Mouse (Mus musculus) cortical plate, adult 2 months (tissue): ENCODE measurements around the gene Fbxl21. TPM values are rescaled to one million over a fixed set of nuclear protein-coding genes. Genes with fewer than 3 reads are reported as not detected.
A peak's percentile ranks its signal among the peaks of the same experiment; 100 is the strongest.

ENCODE experiments used
- H3K27ac ChIP-seq: fragments of 200-500 bp; 2 replicates; pipeline ENCODE4 v1.5.1; 2012; ENCODE audit warnings: low read length, control low read depth, inconsistent platforms; ENCODE audit not compliant: insufficient read depth
- H3K4me1 ChIP-seq: fragments of 200-500 bp; 2 replicates; pipeline ENCODE4 v1.6.1; 2011; ENCODE audit warnings: low read length; ENCODE audit not compliant: control insufficient read depth, insufficient read depth
- H3K4me3 ChIP-seq: fragments of 200-500 bp; 2 replicates; pipeline ENCODE4 v1.5.1; 2011; ENCODE audit warnings: mild to moderate bottlenecking, low read length, control low read depth; ENCODE audit not compliant: insufficient read depth
- CTCF ChIP-seq: fragments of 200-500 bp; IDR thresholded peaks from 2 replicates; pipeline ENCODE4 v1.5.1; 2011; ENCODE audit warnings: mild to moderate bottlenecking, control low read depth, low read length; ENCODE audit not compliant: insufficient read depth; ENCODE audit errors: extremely low read depth
- POLR2A ChIP-seq: fragments of 200-500 bp; IDR thresholded peaks from 2 replicates; pipeline ENCODE4 v1.6.1; 2011; ENCODE audit warnings: mild to moderate bottlenecking, low read length, control low read depth; ENCODE audit not compliant: insufficient read depth; ENCODE audit errors: extremely low read depth
- polyA plus RNA-seq: library from polyadenylated mRNA; depleted of rRNA; stranded (reverse); fragments of >200 nt; gene quantifications from 2 replicates; pipeline ENCODE4 v1.2.3, GENCODE M21; 2012

The Fbxl21 gene
- polyA plus RNA-seq, 1 experiment = 6.1 TPM

DNA sequence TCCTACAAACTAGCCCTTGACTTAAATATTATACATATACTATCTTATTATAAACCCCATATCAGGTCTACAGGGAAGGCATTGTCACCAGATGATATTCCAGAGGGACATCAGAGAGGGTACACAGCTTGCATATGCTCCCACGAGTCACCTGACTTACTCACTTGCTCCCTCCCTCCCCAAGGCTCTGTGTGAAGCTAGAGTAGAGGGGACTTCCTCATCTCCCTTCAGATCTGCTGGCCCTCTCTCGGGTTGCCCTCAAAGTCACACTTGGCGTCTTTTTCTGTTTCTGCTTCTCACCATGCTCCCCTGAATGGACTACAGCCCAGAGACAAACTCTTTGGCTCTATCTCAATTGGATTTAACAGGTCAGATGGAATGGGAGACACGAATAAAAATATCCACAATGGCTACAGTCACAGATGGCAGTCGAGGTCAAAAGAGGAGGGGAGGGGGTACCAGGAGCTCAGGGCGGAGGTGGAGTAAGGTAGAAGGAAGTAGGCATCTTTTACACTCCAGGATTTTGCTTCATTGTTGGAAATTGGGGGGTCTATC lies 20.3 kb upstream of the Fbxl21 start:
- no peaks in the 10 kb centered on the region for H3K4me1 ChIP-seq
- H3K27ac ChIP-seq = no peak overlapping the region
- no peak for TF ChIP-seq CTCF
- no peak for TF ChIP-seq POLR2A
- no peak overlapping the region for H3K4me3 ChIP-seq

DNA sequence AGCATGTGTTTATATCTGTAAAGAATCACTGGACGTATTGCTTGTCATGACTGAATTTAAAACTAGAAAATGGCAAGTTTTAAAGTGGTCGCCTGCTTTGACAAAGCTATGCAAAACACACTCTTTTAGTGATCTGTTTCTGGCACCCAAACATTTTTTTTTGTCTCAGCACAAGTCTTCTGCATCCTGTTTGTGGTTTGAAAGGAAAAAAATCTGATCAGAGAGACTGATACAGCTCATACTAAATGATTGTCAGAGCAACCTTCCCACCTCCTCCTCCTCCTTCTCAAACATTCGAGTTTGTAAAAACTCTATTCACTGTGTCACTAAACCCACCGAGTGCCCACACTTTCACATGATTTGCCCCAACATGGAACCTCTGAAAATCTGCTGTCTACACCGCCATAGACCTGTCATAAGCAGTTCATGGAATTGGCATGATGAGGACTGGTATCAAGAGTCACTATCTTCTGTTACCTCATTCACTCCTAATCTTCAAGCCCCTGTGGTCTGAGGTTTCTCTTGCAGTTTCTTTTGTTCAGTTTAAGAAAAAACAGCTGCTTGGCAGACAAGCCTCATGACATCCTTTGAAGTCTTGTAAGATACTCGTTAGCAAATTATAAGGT lies 15.3 kb upstream of the Fbxl21 start:
- no peak for TF ChIP-seq CTCF
- Histone ChIP-seq H3K4me1 (no peaks in the 10 kb centered on the region), H3K4me3 (no peak overlapping the region), H3K27ac (no peak overlapping the region)

DNA sequence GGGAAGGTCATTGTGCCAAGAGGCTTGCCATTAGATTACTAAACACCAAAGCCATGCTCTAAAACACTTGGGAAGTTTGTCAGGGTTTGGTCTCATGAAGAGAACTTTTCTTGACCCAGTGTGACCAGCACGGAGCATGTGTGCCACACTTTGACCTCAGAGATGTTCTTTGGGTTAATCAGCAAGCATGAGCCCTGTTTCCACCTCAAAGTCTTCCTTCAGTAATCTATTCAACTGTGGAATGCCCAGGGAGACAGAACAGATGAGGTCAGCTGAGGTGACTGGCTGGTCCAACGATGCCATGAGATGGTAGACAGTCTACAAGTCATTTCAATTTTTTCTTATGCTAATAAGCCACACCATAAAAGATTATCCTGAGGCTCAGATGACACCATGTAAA lies 12.5 kb upstream of the Fbxl21 start:
- H3K4me1 ChIP-seq = no peaks in the 10 kb centered on the region
- TF ChIP-seq POLR2A (no peak), CTCF (no peak)
- no peak overlapping the region for H3K27ac ChIP-seq
- H3K4me3 ChIP-seq = no peak overlapping the region

DNA sequence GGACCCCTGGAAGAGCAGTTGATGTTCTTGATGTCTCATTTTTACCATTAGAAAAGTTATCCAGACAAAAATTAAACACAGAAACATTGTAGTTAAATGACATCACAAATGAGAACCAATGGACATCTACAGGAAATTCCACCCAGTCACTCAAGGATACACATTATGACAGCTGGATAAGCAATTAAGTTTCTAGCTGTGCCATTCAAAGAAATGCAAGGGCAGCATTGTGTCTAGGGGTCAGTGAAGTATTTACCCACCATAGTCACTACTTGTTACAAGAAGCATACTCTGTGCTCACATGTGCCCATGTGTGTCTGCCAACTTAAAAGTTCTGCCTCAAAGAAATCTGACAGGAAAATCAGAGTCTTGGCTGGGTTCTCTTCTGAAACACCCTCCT lies 8.7 kb upstream of the Fbxl21 start:
- Histone ChIP-seq H3K27ac (no peak overlapping the region), H3K4me3 (no peak overlapping the region), H3K4me1 (no peaks in the 10 kb centered on the region)
- TF ChIP-seq CTCF (no peak), POLR2A (no peak)

DNA sequence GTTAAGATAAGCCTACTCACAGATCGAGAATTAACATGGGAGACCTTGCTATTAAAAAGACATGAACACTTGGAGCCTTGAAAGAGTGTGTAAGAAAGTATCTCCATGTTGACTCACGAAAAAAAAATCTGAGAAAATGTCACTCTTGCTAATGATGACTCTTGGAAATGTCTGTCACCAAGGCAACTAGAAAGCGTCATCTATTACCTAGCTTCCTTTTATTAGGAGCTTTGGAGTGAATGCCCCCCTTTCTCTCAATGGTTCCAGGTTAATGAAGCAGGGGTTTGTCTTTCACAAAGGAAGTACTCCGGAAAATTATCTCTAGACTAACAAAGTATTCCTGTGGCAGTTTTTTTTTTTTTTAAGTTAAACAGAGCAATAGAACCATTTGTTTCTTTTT lies 6.0 kb upstream of the Fbxl21 start:
- Histone ChIP-seq H3K4me3 (no peak overlapping the region), H3K27ac (no peak overlapping the region)
- TF ChIP-seq POLR2A (no peak), CTCF (no peak)

DNA sequence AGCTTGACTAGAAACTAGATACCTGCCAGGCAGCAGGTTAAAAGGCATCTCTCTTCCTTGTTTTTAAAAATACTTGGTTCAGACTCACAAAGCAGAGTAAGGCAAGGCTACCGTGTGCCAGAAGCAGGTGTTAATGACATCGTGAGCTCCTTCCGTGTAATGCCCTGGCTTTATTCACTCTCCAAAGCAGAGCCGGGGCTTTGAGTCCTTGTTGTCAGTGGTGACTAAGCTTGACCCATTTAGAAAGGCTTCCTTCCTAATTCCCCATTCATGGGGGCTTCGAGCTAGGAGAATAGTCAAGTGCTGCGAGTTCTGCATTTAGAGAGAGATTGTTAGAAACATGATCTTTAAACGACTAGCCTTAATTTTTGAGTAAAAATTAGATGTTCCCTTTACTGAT lies 5.5 kb upstream of the Fbxl21 start:
- Histone ChIP-seq H3K4me1 (no peaks in the 10 kb centered on the region), H3K4me3 (no peak overlapping the region), H3K27ac (no peak overlapping the region)
- TF ChIP-seq POLR2A = no peak
- no peak for TF ChIP-seq CTCF

More for the DNA sequence above, 6.0 kb upstream of the Fbxl21 start:
- no peaks in the 10 kb centered on the region for H3K4me1 ChIP-seq

DNA sequence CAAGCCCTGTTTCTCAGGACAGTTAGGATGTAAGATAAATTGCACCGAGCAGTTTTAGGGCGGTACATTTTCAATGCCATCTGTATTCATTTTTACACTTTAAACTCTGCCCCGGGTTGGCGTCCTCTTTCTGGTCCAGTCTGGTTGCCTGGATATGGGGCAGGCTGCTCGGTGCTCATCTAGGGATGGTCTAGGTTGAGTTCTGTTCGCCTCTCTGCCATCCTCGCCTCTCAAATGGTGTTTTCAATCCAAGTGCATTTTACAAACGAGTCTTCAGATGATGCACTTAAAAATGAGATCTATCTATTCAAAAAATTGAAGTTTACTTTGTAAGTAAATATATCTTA lies 522 bp downstream of the Fbxl21 start:
- peak overlapping the region; percentile 56 for H3K4me3 ChIP-seq
- H3K27ac ChIP-seq = no peak overlapping the region
- TF ChIP-seq POLR2A (no peak), CTCF (no peak)
- no peaks in the 10 kb centered on the region for H3K4me1 ChIP-seq

DNA sequence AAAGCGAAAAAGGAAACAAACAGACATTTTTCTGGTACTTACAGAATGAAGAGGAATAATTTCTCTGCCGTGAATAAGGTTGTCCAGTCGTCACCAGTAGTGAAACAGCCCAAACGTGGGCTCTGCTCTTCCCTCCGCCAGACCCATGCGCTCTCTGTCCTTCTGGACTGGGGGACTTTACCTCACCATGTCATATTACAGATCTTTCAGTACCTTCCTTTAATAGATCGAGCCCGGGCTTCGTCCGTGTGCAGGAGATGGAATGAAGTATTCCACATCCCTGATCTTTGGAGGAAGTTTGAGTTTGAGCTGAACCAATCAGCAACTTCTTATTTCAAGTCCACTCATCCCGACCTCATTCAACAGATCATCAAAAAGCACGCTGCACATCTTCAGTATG lies 4.6 kb downstream of the Fbxl21 start:
- Histone ChIP-seq H3K4me3 (no peak overlapping the region), H3K4me1 (no peaks in the 10 kb centered on the region), H3K27ac (no peak overlapping the region)
- TF ChIP-seq POLR2A (no peak), CTCF (no peak)

DNA sequence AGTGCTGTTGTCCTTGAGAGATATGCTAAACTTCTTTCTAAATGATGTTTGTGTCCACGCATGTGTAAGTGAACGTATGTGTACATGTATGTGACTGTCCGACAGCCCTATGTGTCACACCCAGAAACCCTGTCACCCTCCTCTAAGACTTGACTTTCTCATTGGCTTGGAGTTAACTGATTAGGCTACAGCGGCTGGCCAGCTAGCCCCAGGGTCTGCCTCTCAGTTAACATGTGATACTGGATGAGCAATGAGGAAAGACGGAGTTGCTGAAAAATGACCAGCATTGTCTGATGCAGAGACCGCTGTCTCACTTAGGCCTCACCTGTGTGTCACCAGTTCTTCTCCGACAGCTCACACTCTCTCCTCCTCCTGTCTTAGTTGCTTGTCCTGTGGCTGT lies 5.6 kb downstream of the Fbxl21 start:
- no peaks in the 10 kb centered on the region for H3K4me1 ChIP-seq
- no peak for TF ChIP-seq POLR2A
- no peak for TF ChIP-seq CTCF
- H3K27ac ChIP-seq = no peak overlapping the region
- H3K4me3 ChIP-seq = no peak overlapping the region

DNA sequence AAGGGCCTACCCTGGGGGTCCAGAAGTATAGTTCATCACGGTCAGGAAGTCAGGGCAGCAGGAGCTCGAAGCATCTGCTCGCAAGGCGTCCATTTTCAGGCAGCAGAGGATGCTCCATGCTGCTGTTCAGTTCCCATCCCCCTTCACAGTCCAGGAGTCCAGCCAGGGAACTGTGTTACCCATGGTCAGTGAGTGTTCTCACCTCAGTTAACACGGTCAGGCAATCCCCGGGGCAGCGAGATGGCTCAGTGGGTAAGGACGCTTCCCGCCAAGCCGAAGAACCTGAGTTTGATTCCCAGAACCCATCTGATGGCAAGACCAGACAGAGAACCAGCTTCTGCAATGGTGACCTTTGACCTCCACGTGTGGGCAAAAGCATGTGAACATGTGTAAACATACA lies 6.0 kb downstream of the Fbxl21 start:
- H3K4me3 ChIP-seq = no peak overlapping the region
- no peaks in the 10 kb centered on the region for H3K4me1 ChIP-seq

DNA sequence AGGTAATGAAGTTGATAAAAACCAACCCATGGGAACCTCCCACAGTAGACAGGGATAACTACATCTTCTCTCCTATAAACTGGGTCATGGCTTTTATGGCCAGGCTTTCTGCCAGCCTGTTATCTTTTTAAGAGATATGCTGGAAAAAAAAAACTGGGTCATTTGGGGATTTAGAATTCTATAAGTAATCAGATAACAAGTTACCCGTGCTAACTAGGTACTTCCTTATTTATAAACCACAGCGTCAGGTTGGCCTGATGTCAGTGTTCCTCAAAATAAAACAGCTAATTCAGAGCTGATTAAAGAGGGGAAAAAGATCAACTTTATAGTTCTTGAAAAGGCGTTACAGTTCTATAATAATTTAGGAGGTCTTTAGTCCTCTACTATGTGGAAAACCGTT lies 6.8 kb downstream of the Fbxl21 start:
- Histone ChIP-seq H3K4me1 (no peaks in the 10 kb centered on the region), H3K27ac (no peak overlapping the region), H3K4me3 (no peak overlapping the region)
- TF ChIP-seq CTCF (no peak), POLR2A (no peak)

More for the DNA sequence above, 6.0 kb downstream of the Fbxl21 start:
- TF ChIP-seq POLR2A (no peak), CTCF (no peak)
- no peak overlapping the region for H3K27ac ChIP-seq
